Mouse (Mus musculus) cortical plate, adult 2 months (tissue): ENCODE data around the gene Mt4.

Experiments
- CTCF ChIP-seq: fragments of 200-500 bp; IDR thresholded peaks from 2 replicates; pipeline ENCODE4 v1.5.1; 2011; ENCODE audit warnings: mild to moderate bottlenecking, control low read depth, low read length; ENCODE audit not compliant: insufficient read depth; ENCODE audit errors: extremely low read depth
- POLR2A ChIP-seq: fragments of 200-500 bp; IDR thresholded peaks from 2 replicates; pipeline ENCODE4 v1.6.1; 2011; ENCODE audit warnings: mild to moderate bottlenecking, low read length, control low read depth; ENCODE audit not compliant: insufficient read depth; ENCODE audit errors: extremely low read depth

GRCm38 (mm10) chr8:94087964-94088363, 49.0 kb upstream of the Mt4 start:
- TF ChIP-seq CTCF (no peak), POLR2A (no peak)
